Mouse (Mus musculus) CH12.LX (cell line): ENCODE measurements around the gene Cfc1. TPM values are rescaled to one million over a fixed set of nuclear protein-coding genes. Genes with fewer than 3 reads are reported as not detected.

Experiments
- DNase-seq: peaks from one replicate; pipeline ENCODE4 v3.0.0-alpha.2; 2013; ENCODE audit errors: extremely low read depth
- H3K27ac ChIP-seq: 2 replicates; pipeline ENCODE4 v1.5.1; 2012; ENCODE audit warnings: low read depth, mild to moderate bottlenecking, control low read depth, moderate library complexity; ENCODE audit not compliant: insufficient read depth
- H3K27me3 ChIP-seq: replicated peaks from 2 replicates; pipeline ENCODE3; 2012; ENCODE audit warnings: inconsistent platforms
- H3K36me3 ChIP-seq, 2 experiments: replicated peaks in 1 of 2; 2 replicates each; pipeline versions ENCODE3 to v1.6.1; 2012; ENCODE audit warnings: inconsistent platforms in 1 of 2, low read length in 1 of 2, mild to moderate bottlenecking in 1 of 2, mixed read lengths in 1 of 2, moderate library complexity in 1 of 2; ENCODE audit not compliant: control insufficient read depth in 1 of 2, insufficient read depth in 1 of 2
- H3K4me1 ChIP-seq, 2 experiments: 2 replicates each; pipeline ENCODE4 v1.6.1; 2012; ENCODE audit warnings: inconsistent platforms in 1 of 2, moderate library complexity in 1 of 2; ENCODE audit not compliant: insufficient read depth in 2 of 2, control insufficient read depth in 1 of 2
- H3K4me2 ChIP-seq: 2 replicates; pipeline ENCODE4 v1.6.1; 2012; ENCODE audit warnings: low read depth, mild to moderate bottlenecking, control low read depth; ENCODE audit not compliant: poor library complexity, insufficient read depth, severe bottlenecking
- H3K4me3 ChIP-seq, 3 experiments: fragments of 150-350 bp in 1 of 3; sonication (generic) in 1 of 3; replicated peaks in 1 of 3; 2 replicates each; pipeline versions ENCODE3 to v1.5.1; 2011 to 2012; ENCODE audit warnings: low read depth in 2 of 3, low read length in 2 of 3, mild to moderate bottlenecking in 2 of 3, moderate library complexity in 2 of 3, control low read depth in 1 of 3, improper control_type of control experiment in 1 of 3, inconsistent platforms in 1 of 3, mixed read lengths in 1 of 3; ENCODE audit not compliant: poor library complexity in 1 of 3
- H3K79me2 ChIP-seq: replicated peaks from 2 replicates; pipeline ENCODE4 v1.6.1; 2012; ENCODE audit warnings: mild to moderate bottlenecking, moderate library complexity; ENCODE audit not compliant: control insufficient read depth, poor library complexity, insufficient read depth, severe bottlenecking; ENCODE audit errors: extremely low read depth
- H3K9ac ChIP-seq: 2 replicates; pipeline ENCODE4 v1.6.1; 2012; ENCODE audit warnings: low read depth, mild to moderate bottlenecking, control low read depth, moderate library complexity; ENCODE audit not compliant: insufficient read depth
- H3K9me3 ChIP-seq: replicated peaks from 2 replicates; pipeline ENCODE3; 2012; ENCODE audit warnings: low read length, inconsistent platforms, mixed read lengths
- BHLHE40 ChIP-seq: IDR thresholded peaks from 2 replicates; pipeline ENCODE4 v1.6.1; 2011; ENCODE audit warnings: mild to moderate bottlenecking, low read depth, low read length, improper control_type of control experiment
- CTCF ChIP-seq, 2 experiments: IDR thresholded peaks in 1 of 2; conservative IDR thresholded peaks in 1 of 2; 2 replicates each; pipeline ENCODE4 v1.5.1; 2011 to 2012; ENCODE audit warnings: low read depth in 2 of 2, low read length in 2 of 2, improper control_type of control experiment in 1 of 2, inconsistent platforms in 1 of 2, mild to moderate bottlenecking in 1 of 2, moderate library complexity in 1 of 2
- ELF1 ChIP-seq: IDR thresholded peaks from 2 replicates; pipeline ENCODE4 v1.6.1; 2014; ENCODE audit warnings: low read depth, mild to moderate bottlenecking, inconsistent platforms, low read length, improper control_type of control experiment
- EP300 ChIP-seq: IDR thresholded peaks from 2 replicates; pipeline ENCODE4 v1.6.1; 2011; ENCODE audit warnings: low read length, improper control_type of control experiment
- GABPA ChIP-seq: IDR thresholded peaks from 2 replicates; pipeline ENCODE4 v1.6.1; 2012; ENCODE audit warnings: low read depth, low read length, improper control_type of control experiment, inconsistent platforms; ENCODE audit not compliant: insufficient replicate concordance
- HCFC1 ChIP-seq: IDR thresholded peaks from 2 replicates; pipeline ENCODE4 v1.6.1; 2012; ENCODE audit warnings: low read depth, mild to moderate bottlenecking, inconsistent platforms, low read length, improper control_type of control experiment
- IRF4 ChIP-seq: IDR thresholded peaks from 2 replicates; pipeline ENCODE4 v1.6.1; 2014; ENCODE audit warnings: low read depth, mild to moderate bottlenecking, inconsistent platforms, low read length, improper control_type of control experiment
- KAT2A ChIP-seq: IDR thresholded peaks from 2 replicates; pipeline ENCODE4 v1.6.1; 2012; ENCODE audit warnings: low read length, improper control_type of control experiment, inconsistent platforms; ENCODE audit not compliant: insufficient replicate concordance
- MXI1 ChIP-seq: IDR thresholded peaks from 2 replicates; pipeline ENCODE4 v1.6.1; 2011; ENCODE audit warnings: mild to moderate bottlenecking, low read depth, low read length, improper control_type of control experiment
- MYC ChIP-seq: IDR thresholded peaks from 2 replicates; pipeline ENCODE4 v1.6.1; 2011; ENCODE audit warnings: low read depth, mild to moderate bottlenecking, improper control_type of control experiment, low read length
- NELFE ChIP-seq: IDR thresholded peaks from 2 replicates; pipeline ENCODE4 v1.6.1; 2011; ENCODE audit warnings: low read depth, low read length, improper control_type of control experiment
- NRF1 ChIP-seq: IDR thresholded peaks from 2 replicates; pipeline ENCODE4 v1.6.1; 2014; ENCODE audit warnings: low read depth, mild to moderate bottlenecking, inconsistent platforms, low read length, improper control_type of control experiment, moderate library complexity
- POLR2AphosphoS2 ChIP-seq: IDR thresholded peaks from 2 replicates; pipeline ENCODE4 v1.6.1; 2011; ENCODE audit warnings: low read depth, low read length, improper control_type of control experiment
- RAD21 ChIP-seq: IDR thresholded peaks from 2 replicates; pipeline ENCODE4 v1.6.1; 2011; ENCODE audit warnings: low read depth, mild to moderate bottlenecking, low read length, improper control_type of control experiment, moderate library complexity
- RCOR1 ChIP-seq: conservative IDR thresholded peaks from 2 replicates; pipeline ENCODE4 v1.6.1; 2012; ENCODE audit warnings: low read depth, mild to moderate bottlenecking, inconsistent platforms, low read length, improper control_type of control experiment
- SMC3 ChIP-seq: IDR thresholded peaks from 2 replicates; pipeline ENCODE4 v1.6.1; 2011; ENCODE audit warnings: low read depth, low read length, improper control_type of control experiment
- TBP ChIP-seq: conservative IDR thresholded peaks from 2 replicates; pipeline ENCODE4 v1.6.1; 2011; ENCODE audit warnings: low read depth, low read length, improper control_type of control experiment
- ZKSCAN1 ChIP-seq: IDR thresholded peaks from 2 replicates; pipeline ENCODE4 v1.6.1; 2012; ENCODE audit warnings: low read depth, inconsistent platforms, low read length, improper control_type of control experiment, borderline replicate concordance
- ZMIZ1 ChIP-seq: IDR thresholded peaks from 2 replicates; pipeline ENCODE4 v1.6.1; 2012; ENCODE audit warnings: low read depth, mild to moderate bottlenecking, inconsistent platforms, low read length, improper control_type of control experiment
- dilution Hi-C: fragments of 300-500 bp; cut with MboI; formaldehyde crosslinking; loops from 2 replicates; pipeline ENCODE4 v1.14.3; 2020; ENCODE audit warnings: low sequenced_read_pairs; ENCODE audit not compliant: extremely low pct_unique_long_range_greater_than_20kb, extremely low pct_ligation_motif_present
- in situ Hi-C: fragments of 300-500 bp; cut with MboI; formaldehyde crosslinking; loops from 3 replicates; pipeline ENCODE4 v1.14.3; 2019; ENCODE audit warnings: low sequenced_read_pairs, low pct_ligation_motif_present, low pct_unique_long_range_greater_than_20kb, mixed read lengths
- polyA plus RNA-seq: library from polyadenylated mRNA; unstranded; fragments of >175 nt; gene quantifications from 2 replicates; pipeline ENCODE4 v1.2.1, GENCODE M21; 2012; ENCODE audit warnings: low read depth; ENCODE audit not compliant: insufficient read length
- total RNA-seq, 2 experiments: library from RNA; depleted of rRNA; stranded (reverse); fragments of 300-350 nt in 1 of 2; fragments of >200 nt in 1 of 2; gene quantifications; 2 replicates each; pipeline ENCODE4 v1.2.3; 2012 to 2014

Cfc1 gene
- total and polyA plus RNA-seq, 3 experiments = not detected

DNA sequence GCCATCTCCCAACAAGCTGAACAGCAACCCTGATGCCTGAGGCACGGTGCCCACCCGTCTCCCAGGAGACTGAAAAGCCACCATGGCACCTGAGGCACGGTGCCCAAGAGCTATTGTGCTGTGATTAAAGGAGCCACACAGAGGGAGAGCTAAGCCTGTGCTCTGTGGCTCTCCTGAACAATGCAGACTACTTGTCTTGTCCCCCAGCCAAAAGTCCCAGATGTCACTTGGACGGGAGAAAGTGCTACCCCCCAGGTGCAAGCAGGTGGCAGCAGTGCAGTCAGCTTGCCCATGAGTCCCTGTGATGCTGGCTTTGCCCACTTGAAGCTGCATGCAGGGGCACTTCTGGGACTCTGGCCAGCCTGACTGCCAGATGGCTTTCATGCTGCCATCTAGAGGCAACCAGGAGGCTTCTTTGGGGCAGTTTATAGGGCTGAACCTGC, 48.4 kb downstream of the Cfc1 start:
- peak; percentile 30 for DNase-seq
- Histone ChIP-seq H3K27ac (no peak overlapping the region), H3K79me2 (no peaks in the 10 kb centered on the region), H3K4me1 (peaks cover 22 to 35% of the 10 kb centered on the region in 2 experiments), H3K27me3 (peaks cover 41% of the 10 kb centered on the region), H3K9ac (no peak overlapping the region), H3K4me3 (no peak overlapping the region)
- in situ Hi-C loops = no loop called here
- dilution Hi-C loops = no loop called here
- TF ChIP-seq ZMIZ1 (no peak), RAD21 (peak; percentile 37), NELFE (no peak), CTCF (conservative IDR thresholded peaks at IDR 0.05 in 1 of 2, IDR thresholded peaks at IDR 0.05 in 1 of 2; ENCODE audit: low read depth in 2 of 2, low read length in 2 of 2) (peak in 1 of 2 experiments; percentile 64; a peak in 2 of 4 replicates), SMC3 (peak; percentile 55), ELF1 (no peak)
- TF ChIP-seq, all 38 proteins: peak for 3
- Histone ChIP-seq H3K36me3 (no peaks in the 10 kb centered on the region), H3K4me2 (no peak overlapping the region), H3K9me3 (peaks cover 3% of the 10 kb centered on the region)

DNA sequence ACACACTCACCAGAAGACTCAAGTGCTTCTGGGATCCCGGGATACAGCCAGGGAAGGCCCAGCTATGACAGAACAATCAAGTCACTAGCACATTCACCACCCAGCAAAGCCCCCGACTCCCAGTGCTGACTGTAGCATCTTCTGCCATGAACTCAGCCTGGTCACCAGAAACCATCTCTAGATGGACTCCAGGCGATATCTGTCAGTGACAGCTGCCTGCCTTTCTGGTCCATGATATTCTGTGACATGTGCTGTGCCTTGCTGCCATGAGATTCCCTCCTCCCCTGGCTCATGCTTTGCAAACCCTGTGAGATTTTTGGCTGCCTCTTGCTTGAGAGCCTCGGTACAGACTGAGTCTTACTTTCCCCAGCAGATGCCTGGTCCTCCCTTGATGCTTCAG, 49.3 kb downstream of the Cfc1 start:
- H3K9me3 ChIP-seq = peaks cover 3% of the 10 kb centered on the region
- H3K27ac ChIP-seq = no peak overlapping the region

More for the DNA sequence above, 49.3 kb downstream of the Cfc1 start:
- Histone ChIP-seq H3K79me2 (no peaks in the 10 kb centered on the region), H3K4me1 (peaks cover 20 to 31% of the 10 kb centered on the region in 2 experiments), H3K36me3 (no peaks in the 10 kb centered on the region), H3K27me3 (peaks cover 36% of the 10 kb centered on the region), H3K4me3 (no peak overlapping the region), H3K9ac (no peak overlapping the region), H3K4me2 (no peak overlapping the region)
- in situ Hi-C loops = no loop called here
- no peak for TF ChIP-seq POLR2AphosphoS2
- no peak for TF ChIP-seq RCOR1
- no peak for TF ChIP-seq IRF4
- no peak for TF ChIP-seq TBP
- TF ChIP-seq HCFC1 = no peak
- no peak for TF ChIP-seq KAT2A
- no peak for TF ChIP-seq MYC
- no peak for TF ChIP-seq ELF1
- TF ChIP-seq ZKSCAN1 = no peak
- TF ChIP-seq BHLHE40 = no peak
- no peak for TF ChIP-seq ZMIZ1
- no peak for TF ChIP-seq RAD21
- no peak for TF ChIP-seq GABPA
- TF ChIP-seq SMC3 = no peak
- no peak for TF ChIP-seq EP300
- TF ChIP-seq MXI1 = no peak
- TF ChIP-seq NRF1 = no peak
- dilution Hi-C loops = no loop called here
- DNase-seq = no peak
